Mouse (Mus musculus): ENCODE measurements around the gene Gyg. TPM values are rescaled to one million over a fixed set of nuclear protein-coding genes. Genes with fewer than 3 reads are reported as not detected.

The Gyg gene
- polyA plus RNA-seq, 1 experiment from 2014 or later, result 48.3 TPM

GRCm38 (mm10) chr3:20133745-20134144 is 21.4 kb downstream of the Gyg start:
- Histone ChIP-seq H3K9ac (ENCODE audit: low read depth, low read length) (no peak overlapping the region), H3K27me3 (ENCODE audit: insufficient read depth, low read length) (no peaks in the 10 kb centered on the region), H3K4me2 (ENCODE audit: low read length) (no peak overlapping the region), H3K27ac (no peak overlapping the region), H3K4me3 (replicated peaks; ENCODE audit: low read depth, low read length) (no peak overlapping the region), H3K4me1 (replicated peaks; ENCODE audit: insufficient read depth, low read length) (no peaks in the 10 kb centered on the region), H3K36me3 (ENCODE audit: insufficient read depth, low read length) (0 out of 2 replicates have a peak, but pooled peaks cover 4% of the 10 kb centered on the region), H3K9me3 (replicated peaks; ENCODE audit: low read length) (no peaks in the 10 kb centered on the region)
- DNase-seq (ENCODE audit: low spot score) (no peak), ATAC-seq (replicated peaks; ENCODE audit: low FRiP score, low read depth) (no peak)
- 77% methylated on average over 1 of the region's 1 CpGs for WGBS
- no peak for TF ChIP-seq CTCF (IDR thresholded peaks at IDR 0.05; ENCODE audit: low read depth)

- 70% methylated on average over 1 of the region's 1 CpGs for WGBS
- H3K27ac ChIP-seq, result no peak overlapping the region
- ATAC-seq (replicated peaks; ENCODE audit: low FRiP score, low read depth) (no peak), DNase-seq (ENCODE audit: low spot score) (peak; percentile 5)
- 0 out of 2 replicates have a peak, but pooled peaks cover 4% of the 10 kb centered on the region for H3K36me3 ChIP-seq (ENCODE audit: insufficient read depth, low read length)
- H3K4me3 ChIP-seq (replicated peaks; ENCODE audit: low read depth, low read length), result no peak overlapping the region
- H3K9me3 ChIP-seq (replicated peaks; ENCODE audit: low read length), result no peaks in the 10 kb centered on the region
- H3K27me3 ChIP-seq (ENCODE audit: insufficient read depth, low read length), result no peaks in the 10 kb centered on the region
- no peak overlapping the region for H3K4me2 ChIP-seq (ENCODE audit: low read length)
- no peak for TF ChIP-seq CTCF (IDR thresholded peaks at IDR 0.05; ENCODE audit: low read depth)
- H3K4me1 ChIP-seq (replicated peaks; ENCODE audit: insufficient read depth, low read length), result no peaks in the 10 kb centered on the region
- no peak overlapping the region for H3K9ac ChIP-seq (ENCODE audit: low read depth, low read length)
Measured at GRCm38 (mm10) chr3:20132731-20133130, 22.4 kb downstream of the Gyg start.

GRCm38 (mm10) chr3:20131350-20131720 is 23.8 kb downstream of the Gyg start:
- Histone ChIP-seq H3K27me3 (ENCODE audit: insufficient read depth, low read length) (no peaks in the 10 kb centered on the region), H3K4me1 (replicated peaks; ENCODE audit: insufficient read depth, low read length) (no peaks in the 10 kb centered on the region), H3K4me3 (replicated peaks; ENCODE audit: low read depth, low read length) (no peak overlapping the region), H3K27ac (no peak overlapping the region), H3K4me2 (ENCODE audit: low read length) (no peak overlapping the region), H3K36me3 (ENCODE audit: insufficient read depth, low read length) (0 out of 2 replicates have a peak, but pooled peaks cover 4% of the 10 kb centered on the region), H3K9ac (ENCODE audit: low read depth, low read length) (no peak overlapping the region), H3K9me3 (replicated peaks; ENCODE audit: low read length) (no peaks in the 10 kb centered on the region)
- no peak for DNase-seq (ENCODE audit: low spot score)
- ATAC-seq (replicated peaks; ENCODE audit: low FRiP score, low read depth), result no peak
- no peak for TF ChIP-seq CTCF (IDR thresholded peaks at IDR 0.05; ENCODE audit: low read depth)
- WGBS, result 83% methylated on average over 2 of the region's 2 CpGs

- no peaks in the 10 kb centered on the region for H3K4me1 ChIP-seq (replicated peaks; ENCODE audit: insufficient read depth, low read length)
- ATAC-seq (replicated peaks; ENCODE audit: low FRiP score, low read depth), result peak; percentile 15
- no peak overlapping the region for H3K9ac ChIP-seq (ENCODE audit: low read depth, low read length)
- TF ChIP-seq CTCF (IDR thresholded peaks at IDR 0.05; ENCODE audit: low read depth), result no peak
- H3K36me3 ChIP-seq (ENCODE audit: insufficient read depth, low read length), result 0 out of 2 replicates have a peak, but pooled peaks cover 4% of the 10 kb centered on the region
- H3K27me3 ChIP-seq (ENCODE audit: insufficient read depth, low read length), result no peaks in the 10 kb centered on the region
- H3K9me3 ChIP-seq (replicated peaks; ENCODE audit: low read length), result no peaks in the 10 kb centered on the region
- no peak overlapping the region for H3K4me3 ChIP-seq (replicated peaks; ENCODE audit: low read depth, low read length)
- no peak overlapping the region for H3K4me2 ChIP-seq (ENCODE audit: low read length)
- H3K27ac ChIP-seq, result no peak overlapping the region
- 87% methylated on average over 8 of the region's 8 CpGs for WGBS
- DNase-seq (ENCODE audit: low spot score), result no peak
Measured at GRCm38 (mm10) chr3:20130456-20131349, 24.4 kb downstream of the Gyg start.

GRCm38 (mm10) chr3:20129491-20129890 is 25.6 kb downstream of the Gyg start:
- no peak for TF ChIP-seq CTCF (IDR thresholded peaks at IDR 0.05; ENCODE audit: low read depth)
- Histone ChIP-seq H3K4me3 (replicated peaks; ENCODE audit: low read depth, low read length) (no peak overlapping the region), H3K9me3 (replicated peaks; ENCODE audit: low read length) (no peaks in the 10 kb centered on the region), H3K27me3 (ENCODE audit: insufficient read depth, low read length) (no peaks in the 10 kb centered on the region), H3K36me3 (ENCODE audit: insufficient read depth, low read length) (0 out of 2 replicates have a peak, but pooled peaks cover 4% of the 10 kb centered on the region), H3K27ac (no peak overlapping the region), H3K4me1 (replicated peaks; ENCODE audit: insufficient read depth, low read length) (no peaks in the 10 kb centered on the region), H3K4me2 (ENCODE audit: low read length) (no peak overlapping the region), H3K9ac (ENCODE audit: low read depth, low read length) (no peak overlapping the region)
- 91% methylated on average over 5 of the region's 5 CpGs for WGBS
- ATAC-seq (replicated peaks; ENCODE audit: low FRiP score, low read depth), result no peak
- no peak for DNase-seq (ENCODE audit: low spot score)

GRCm38 (mm10) chr3:20127047-20127595 is 28.0 kb downstream of the Gyg start:
- H3K4me1 ChIP-seq (replicated peaks; ENCODE audit: insufficient read depth, low read length), result no peaks in the 10 kb centered on the region
- ATAC-seq (replicated peaks; ENCODE audit: low FRiP score, low read depth) (no peak), DNase-seq (ENCODE audit: low spot score) (no peak)
- H3K4me3 ChIP-seq (replicated peaks; ENCODE audit: low read depth, low read length), result no peak overlapping the region
- no peak overlapping the region for H3K27ac ChIP-seq
- WGBS, result 82% methylated on average over 2 of the region's 2 CpGs
- no peak overlapping the region for H3K9ac ChIP-seq (ENCODE audit: low read depth, low read length)
- peak; percentile 48; the same call in 1 of the 2 replicates for TF ChIP-seq CTCF (IDR thresholded peaks at IDR 0.05; ENCODE audit: low read depth)
- no peak overlapping the region for H3K4me2 ChIP-seq (ENCODE audit: low read length)
- 0 out of 2 replicates have a peak, but pooled peaks cover 4% of the 10 kb centered on the region for H3K36me3 ChIP-seq (ENCODE audit: insufficient read depth, low read length)
- H3K27me3 ChIP-seq (ENCODE audit: insufficient read depth, low read length), result no peaks in the 10 kb centered on the region
- H3K9me3 ChIP-seq (replicated peaks; ENCODE audit: low read length), result no peaks in the 10 kb centered on the region

All from kidney, postnatal 0 days (tissue).